Mouse (Mus musculus) macrophage (primary cell): Measurements from ENCODE around the gene AC129217.1. TPM values are rescaled to one million over a fixed set of nuclear protein-coding genes. Genes with fewer than 3 reads are reported as not detected.

Experiments used
- polyA plus RNA-seq: library from polyadenylated mRNA; stranded (reverse); fragments of 250-400 nt; gene quantifications from 3 replicates; pipeline ENCODE4 v1.2.4, GENCODE M21; 2018; ENCODE audit warnings: inconsistent platforms

AC129217.1 gene
- polyA plus RNA-seq, 1 experiment from 2014 or later = 44.3 TPM

Other genes starting within 250 kb of the AC129217.1 start
- gene Slc22a8, start 238.5 kb upstream of the AC129217.1 start, polyA plus RNA-seq = not detected in 3 replicates
- gene Slc22a6, start 211.7 kb upstream of the AC129217.1 start, polyA plus RNA-seq = not detected in 3 replicates
- not detected in 3 replicates for gene Chrm1, start 166.0 kb upstream of the AC129217.1 start, polyA plus RNA-seq
- gene Slc3a2, start 106.4 kb upstream of the AC129217.1 start, polyA plus RNA-seq = 384 to 539 TPM (median 494 TPM) in 3 replicates
- gene Wdr74, start 93.9 kb upstream of the AC129217.1 start, polyA plus RNA-seq = 16.3 to 42.4 TPM (median 18.1 TPM) in 3 replicates
- not detected in 3 replicates for gene 1700092M07Rik, start 89.1 kb upstream of the AC129217.1 start, polyA plus RNA-seq
- 32.3 to 65.9 TPM (median 61.9 TPM) in 3 replicates for gene Stx5a, start 88.4 kb upstream of the AC129217.1 start, polyA plus RNA-seq
- 68.7 to 115 TPM (median 96.9 TPM) in 3 replicates for gene Nxf1, start 72.7 kb upstream of the AC129217.1 start, polyA plus RNA-seq
- 14.9 to 33.7 TPM (median 26.6 TPM) in 3 replicates for gene Tmem223, start 58.8 kb upstream of the AC129217.1 start, polyA plus RNA-seq
- 70.7 to 93.4 TPM (median 87.5 TPM) in 3 replicates for gene Tmem179b, start 55.3 kb upstream of the AC129217.1 start, polyA plus RNA-seq
- 11.3 to 16.9 TPM (median 15.6 TPM) in 3 replicates for gene Taf6l, start 43.4 kb upstream of the AC129217.1 start, polyA plus RNA-seq
- 87.6 to 127 TPM (median 98.0 TPM) in 3 replicates for gene Polr2g, start 31.2 kb upstream of the AC129217.1 start, polyA plus RNA-seq
- 1.5 to 2.4 TPM (median 2.0 TPM) in 3 replicates for gene Zbtb3, start 27.2 kb upstream of the AC129217.1 start, polyA plus RNA-seq
- gene Ttc9c, start 10.4 kb upstream of the AC129217.1 start, polyA plus RNA-seq = 25.0 to 30.5 TPM (median 30.3 TPM) in 3 replicates
- gene Hnrnpul2, start 9.8 kb upstream of the AC129217.1 start, polyA plus RNA-seq = 74.0 to 130 TPM (median 81.5 TPM) in 3 replicates
- 72.1 to 121 TPM (median 102 TPM) in 3 replicates for gene Bscl2, start 7.7 kb downstream of the AC129217.1 start, polyA plus RNA-seq
- gene Gng3, start 9.4 kb downstream of the AC129217.1 start, polyA plus RNA-seq = not detected in 3 replicates
- 0.09 to 0.10 TPM in 2 of 3 replicates, not detected in the other for gene Lrrn4cl, start 21.0 kb downstream of the AC129217.1 start, polyA plus RNA-seq
- 160 to 383 TPM (median 167 TPM) in 3 replicates for gene Ubxn1, start 41.7 kb downstream of the AC129217.1 start, polyA plus RNA-seq
- gene Uqcc3, start 51.1 kb downstream of the AC129217.1 start, polyA plus RNA-seq = 33.7 to 44.5 TPM (median 41.3 TPM) in 3 replicates
- 1.5 to 3.7 TPM (median 2.5 TPM) in 3 replicates for gene Lbhd1, start 54.0 kb downstream of the AC129217.1 start, polyA plus RNA-seq
- gene Gm49403, start 54.2 kb downstream of the AC129217.1 start, polyA plus RNA-seq = not detected in 3 replicates
- gene 1810009A15Rik, start 59.1 kb downstream of the AC129217.1 start, polyA plus RNA-seq = 48.2 to 79.8 TPM (median 50.8 TPM) in 3 replicates
- gene Gm49416, start 59.2 kb downstream of the AC129217.1 start, polyA plus RNA-seq = not detected in 3 replicates
- 4.4 to 13.0 TPM (median 11.6 TPM) in 3 replicates for gene Ints5, start 63.2 kb downstream of the AC129217.1 start, polyA plus RNA-seq
- 70.1 to 93.3 TPM (median 80.1 TPM) in 3 replicates for gene Ganab, start 68.3 kb downstream of the AC129217.1 start, polyA plus RNA-seq
- gene B3gat3, start 90.6 kb downstream of the AC129217.1 start, polyA plus RNA-seq = 38.7 to 45.8 TPM (median 41.0 TPM) in 3 replicates
- gene Rom1, start 99.6 kb downstream of the AC129217.1 start, polyA plus RNA-seq = 1.3 to 2.3 TPM (median 1.9 TPM) in 3 replicates
- 17.0 to 32.0 TPM (median 23.3 TPM) in 3 replicates for gene Eml3, start 99.8 kb downstream of the AC129217.1 start, polyA plus RNA-seq
- gene Mta2, start 112.1 kb downstream of the AC129217.1 start, polyA plus RNA-seq = 63.1 to 68.2 TPM (median 63.7 TPM) in 3 replicates
- gene Tut1, start 124.1 kb downstream of the AC129217.1 start, polyA plus RNA-seq = 11.5 to 14.4 TPM (median 13.4 TPM) in 3 replicates
- 224 to 506 TPM (median 366 TPM) in 3 replicates for gene Eef1g, start 137.3 kb downstream of the AC129217.1 start, polyA plus RNA-seq
- gene Ahnak, start 159.5 kb downstream of the AC129217.1 start, polyA plus RNA-seq = 97.5 to 169 TPM (median 125 TPM) in 3 replicates